Mouse (Mus musculus) midbrain, postnatal 0 days (tissue): Measurements from ENCODE around the gene Depdc1b. TPM values are rescaled to one million over a fixed set of nuclear protein-coding genes. Genes with fewer than 3 reads are reported as not detected.
A peak's percentile ranks its signal among the peaks of the same experiment; 100 is the strongest.

Experiments used
- ATAC-seq: fragments of 200-750 bp; cut with Nextera tagmentation; 2 replicates; pipeline ENCODE4 v1.8.0; 2017; ENCODE audit warnings: moderate number of reproducible peaks, mild to moderate bottlenecking, moderate TSS enrichment, moderate library complexity; ENCODE audit not compliant: low FRiP score
- DNase-seq: peaks from one replicate; pipeline ENCODE4 v3.0.0-alpha.2; 2015; ENCODE audit warnings: low spot score
- H3K27ac ChIP-seq: fragments of 300-500 bp; sonication (generic); 2 replicates; pipeline ENCODE4 v1.5.1; 2014; ENCODE audit warnings: low read depth, mild to moderate bottlenecking, low read length, mixed read lengths
- H3K27me3 ChIP-seq: fragments of 300-500 bp; sonication (generic); 2 replicates; pipeline ENCODE4 v1.6.1; 2014; ENCODE audit warnings: low read length, control low read depth, mixed read lengths; ENCODE audit not compliant: insufficient read depth
- H3K36me3 ChIP-seq: fragments of 300-500 bp; sonication (generic); 2 replicates; pipeline ENCODE4 v1.6.1; 2014; ENCODE audit warnings: low read length, control low read depth, mixed read lengths; ENCODE audit not compliant: insufficient read depth
- H3K4me1 ChIP-seq: fragments of 300-500 bp; sonication (generic); 2 replicates; pipeline ENCODE4 v1.6.1; 2014; ENCODE audit warnings: mild to moderate bottlenecking, control low read depth, antibody characterized with exemption, low read length, mixed read lengths; ENCODE audit not compliant: insufficient read depth
- H3K4me2 ChIP-seq: fragments of 300-500 bp; sonication (generic); 2 replicates; pipeline ENCODE4 v1.6.1; 2014; ENCODE audit warnings: low read depth, mild to moderate bottlenecking, low read length, mixed read lengths; ENCODE audit not compliant: poor library complexity, severe bottlenecking
- H3K4me3 ChIP-seq: fragments of 300-500 bp; sonication (generic); 2 replicates; pipeline ENCODE4 v1.5.1; 2014; ENCODE audit warnings: low read depth, mild to moderate bottlenecking, low read length, moderate library complexity
- H3K9ac ChIP-seq: fragments of 300-500 bp; sonication (generic); replicated peaks from 2 replicates; pipeline ENCODE4 v1.6.1; 2014; ENCODE audit warnings: mild to moderate bottlenecking, low read length, moderate library complexity, mixed read lengths; ENCODE audit not compliant: poor library complexity, severe bottlenecking
- H3K9me3 ChIP-seq: fragments of 300-500 bp; sonication (generic); 2 replicates; pipeline ENCODE4 v1.6.1; 2016; ENCODE audit warnings: low read length, control low read depth
- CTCF ChIP-seq: IDR thresholded peaks from 2 replicates; pipeline ENCODE4 v1.5.1; 2016; ENCODE audit warnings: antibody characterized with exemption, mild to moderate bottlenecking
- WGBS: fragments of 180-500 bp; shearing (Covaris S2); extraction: QIAGEN DNeasy Blood & Tissue Kit; methylation state at CpG from one replicate; pipeline ENCODE4 v1.1.7; 2014; 5-methylcytosine and 5-hydroxymethylcytosine counted together
- polyA plus RNA-seq: library from polyadenylated mRNA; unstranded; fragments of >200 nt; fragmentation: Nextera tagmentation; extraction: Ambion mirVana; gene quantifications from 2 replicates; pipeline ENCODE4 v1.2.1, GENCODE M21; 2015
- total RNA-seq: library from RNA; depleted of rRNA; stranded (reverse); fragments of >200 nt; gene quantifications from 2 replicates; pipeline ENCODE4 v1.2.3, GENCODE M21; 2014

Depdc1b gene
- total and polyA plus RNA-seq, 2 experiments from 2014 or later: 0.64 to 1.0 TPM

GRCm38 (mm10) chr13:108302957-108303675 lies 13.0 kb upstream of the Depdc1b start:
- Histone ChIP-seq H3K4me2 (no peak overlapping the region), H3K9ac (no peak overlapping the region), H3K9me3 (no peaks in the 10 kb centered on the region), H3K27me3 (no peaks in the 10 kb centered on the region), H3K27ac (no peak overlapping the region), H3K36me3 (no peaks in the 10 kb centered on the region), H3K4me1 (0 out of 2 replicates have a peak, but pooled peaks cover 4% of the 10 kb centered on the region), H3K4me3 (no peak overlapping the region)
- WGBS: 86% methylated on average over 7 of the region's 7 CpGs
- DNase-seq: no peak
- no peak for TF ChIP-seq CTCF
- no peak for ATAC-seq

GRCm38 (mm10) chr13:108303841-108304240 lies 12.3 kb upstream of the Depdc1b start:
- 87% methylated on average over 1 of the region's 1 CpGs for WGBS
- H3K9me3 ChIP-seq: no peaks in the 10 kb centered on the region
- no peaks in the 10 kb centered on the region for H3K36me3 ChIP-seq
- H3K4me3 ChIP-seq: no peak overlapping the region
- ATAC-seq (no peak), DNase-seq (no peak)
- TF ChIP-seq CTCF: no peak
- H3K27ac ChIP-seq: no peak overlapping the region
- no peak overlapping the region for H3K4me2 ChIP-seq
- no peak overlapping the region for H3K9ac ChIP-seq
- H3K4me1 ChIP-seq: 0 out of 2 replicates have a peak, but pooled peaks cover 4% of the 10 kb centered on the region
- no peaks in the 10 kb centered on the region for H3K27me3 ChIP-seq

GRCm38 (mm10) chr13:108304680-108305079 lies 11.5 kb upstream of the Depdc1b start:
- Histone ChIP-seq H3K4me1 (0 out of 2 replicates have a peak, but pooled peaks cover 4% of the 10 kb centered on the region), H3K4me3 (no peak overlapping the region), H3K9me3 (no peaks in the 10 kb centered on the region), H3K27me3 (no peaks in the 10 kb centered on the region), H3K9ac (no peak overlapping the region), H3K4me2 (no peak overlapping the region), H3K27ac (no peak overlapping the region), H3K36me3 (no peaks in the 10 kb centered on the region)
- no peak for TF ChIP-seq CTCF
- DNase-seq (no peak), ATAC-seq (no peak)
- WGBS: 70% methylated on average over 1 of the region's 2 CpGs

GRCm38 (mm10) chr13:108316487-108316903 lies 363 bp downstream of the Depdc1b start:
- DNase-seq: no peak
- no peaks in the 10 kb centered on the region for H3K36me3 ChIP-seq
- 0 out of 2 replicates have a peak, but pooled peaks have one; percentile 2 for ATAC-seq
- H3K4me1 ChIP-seq: peaks cover 4% of the 10 kb centered on the region; the same call in 1 of the 2 replicates
- TF ChIP-seq CTCF: no peak
- WGBS: under 1% methylated on average over 32 of the region's 32 CpGs
- H3K4me2 ChIP-seq: peak overlapping the region; percentile 99
- H3K9me3 ChIP-seq: no peaks in the 10 kb centered on the region
- peak overlapping the region; percentile 53 for H3K4me3 ChIP-seq
- peak overlapping the region; percentile 51; the same call in 1 of the 2 replicates for H3K9ac ChIP-seq
- H3K27me3 ChIP-seq: no peaks in the 10 kb centered on the region
- H3K27ac ChIP-seq: no peak overlapping the region

GRCm38 (mm10) chr13:108317414-108317813 lies 1.3 kb downstream of the Depdc1b start:
- Histone ChIP-seq H3K27me3 (no peaks in the 10 kb centered on the region), H3K4me3 (no peak overlapping the region), H3K9ac (no peak overlapping the region), H3K4me1 (peaks cover 4% of the 10 kb centered on the region; the same call in 1 of the 2 replicates), H3K36me3 (no peaks in the 10 kb centered on the region), H3K4me2 (no peak overlapping the region), H3K9me3 (no peaks in the 10 kb centered on the region), H3K27ac (no peak overlapping the region)
- ATAC-seq (no peak), DNase-seq (no peak)
- TF ChIP-seq CTCF: no peak
- 85% methylated on average over 2 of the region's 2 CpGs for WGBS

- TF ChIP-seq CTCF: no peak
- DNase-seq: no peak
- H3K9ac ChIP-seq: no peak overlapping the region
- no peaks in the 10 kb centered on the region for H3K36me3 ChIP-seq
- H3K4me2 ChIP-seq: no peak overlapping the region
- no peaks in the 10 kb centered on the region for H3K9me3 ChIP-seq
- WGBS: 96% methylated on average over 8 of the region's 8 CpGs
- H3K27me3 ChIP-seq: no peaks in the 10 kb centered on the region
- no peak overlapping the region for H3K27ac ChIP-seq
- H3K4me1 ChIP-seq: peaks cover 4% of the 10 kb centered on the region; the same call in 1 of the 2 replicates
- ATAC-seq: no peak
- no peak overlapping the region for H3K4me3 ChIP-seq
Observed at GRCm38 (mm10) chr13:108319028-108319427, 2.9 kb downstream of the Depdc1b start.
